Mouse (Mus musculus): ENCODE measurements at regions not wholly inside any gene's neighbourhood (a gene's known extent, or its start where the extent isn't known, plus 50 kb on each side); places are given as distances from the start of the nearest gene placed in this dataset.

DNA sequence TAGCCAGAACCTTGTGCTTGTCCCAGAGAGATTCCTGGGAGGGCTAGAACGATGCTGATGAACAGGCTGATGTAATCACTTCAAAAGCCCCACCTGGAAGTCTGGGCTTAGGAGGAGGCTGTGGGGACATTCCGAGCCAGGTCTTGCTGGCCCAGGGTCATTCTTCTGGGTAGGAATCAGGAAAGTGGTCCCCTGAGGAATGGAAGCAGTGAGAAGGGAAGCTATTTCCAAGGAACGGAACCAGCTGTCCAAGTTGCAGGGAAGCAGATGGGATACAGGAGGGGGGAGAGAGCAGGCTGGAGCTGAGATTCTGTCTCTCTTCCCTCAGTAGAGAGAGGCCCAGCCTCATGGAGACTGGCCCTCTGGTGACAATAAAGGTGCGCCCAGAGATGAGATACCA is 243.9 kb downstream of the Tcf7l2 start:
- Histone ChIP-seq H3K4me3 (ENCODE audit: low read depth, low read length) (no peak overlapping the region), H3K36me3 (ENCODE audit: insufficient read depth, low read length) (no peaks in the 10 kb centered on the region), H3K9ac (replicated peaks; ENCODE audit: low read depth) (no peak overlapping the region), H3K27me3 (replicated peaks; ENCODE audit: insufficient read depth, low read length) (no peaks in the 10 kb centered on the region), H3K27ac (ENCODE audit: low read length) (no peak overlapping the region), H3K4me2 (replicated peaks; ENCODE audit: low read depth, low read length) (no peak overlapping the region), H3K4me1 (ENCODE audit: insufficient read depth, low read depth, low read length) (no peaks in the 10 kb centered on the region), H3K9me3 (ENCODE audit: low read length) (no peaks in the 10 kb centered on the region)
- no peak for TF ChIP-seq EP300 (IDR thresholded peaks at IDR 0.05)
- TF ChIP-seq CTCF (IDR thresholded peaks at IDR 0.05) = no peak
- 72% methylated on average over 4 of the region's 4 CpGs for WGBS
- ATAC-seq (no peak), DNase-seq (ENCODE audit: low spot score) (no peak)

DNA sequence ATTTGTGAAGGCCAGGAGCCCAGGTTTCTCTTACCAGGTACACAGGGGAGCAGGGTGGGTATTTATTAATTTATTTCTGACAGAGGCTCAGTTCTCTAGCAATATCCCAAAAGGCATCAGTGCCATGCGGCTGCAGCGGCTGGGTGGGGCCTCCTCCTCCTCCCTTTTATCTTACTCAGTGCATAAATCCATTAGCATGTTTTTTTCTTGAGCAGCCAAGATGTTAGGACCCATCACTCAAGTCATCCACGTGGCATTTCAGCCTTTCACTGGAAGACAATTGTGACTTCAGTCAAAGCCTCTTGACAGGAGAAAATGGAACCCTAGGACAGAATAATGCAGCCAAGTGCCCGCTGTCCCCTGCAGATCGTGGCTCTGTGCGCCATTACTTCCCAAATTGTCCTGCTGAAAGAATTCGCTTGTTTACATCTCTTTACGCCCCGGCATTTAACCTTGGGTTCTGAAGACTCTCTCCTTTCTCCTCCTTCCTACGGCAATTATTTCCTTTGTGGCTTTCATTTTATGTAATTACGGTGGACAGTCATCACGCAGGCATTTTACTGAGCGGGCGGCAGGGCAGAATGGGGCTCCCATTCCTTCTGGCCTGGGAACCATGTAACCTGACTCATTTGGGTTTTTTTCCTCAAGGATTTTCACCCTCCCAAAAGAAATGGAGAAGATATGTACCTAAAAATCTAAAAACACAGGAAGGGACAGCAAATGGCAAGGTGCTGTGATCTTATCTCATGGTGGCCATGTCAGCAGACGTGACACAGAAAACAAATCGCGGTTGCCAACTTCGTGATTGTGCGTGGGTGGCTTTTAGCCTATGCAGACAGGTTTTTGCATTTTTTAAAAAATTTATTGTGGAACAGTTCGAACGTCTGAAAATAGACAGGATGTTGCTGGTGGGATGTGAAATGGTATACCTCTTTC is 250.4 kb downstream of the Tcf7l2 start:
- no peaks in the 10 kb centered on the region for H3K9me3 ChIP-seq (ENCODE audit: low read length)
- no peaks in the 10 kb centered on the region for H3K27me3 ChIP-seq (replicated peaks; ENCODE audit: insufficient read depth, low read length)
- ATAC-seq (no peak), DNase-seq (ENCODE audit: low spot score) (no peak)
- H3K9ac ChIP-seq (replicated peaks; ENCODE audit: low read depth) = no peak overlapping the region
- no peak for TF ChIP-seq EP300 (IDR thresholded peaks at IDR 0.05)
- no peak for TF ChIP-seq CTCF (IDR thresholded peaks at IDR 0.05)
- no peak overlapping the region for H3K27ac ChIP-seq (ENCODE audit: low read length)
- no peak overlapping the region for H3K4me2 ChIP-seq (replicated peaks; ENCODE audit: low read depth, low read length)
- WGBS = 78% methylated on average over 21 of the region's 21 CpGs
- H3K36me3 ChIP-seq (ENCODE audit: insufficient read depth, low read length) = no peaks in the 10 kb centered on the region
- no peaks in the 10 kb centered on the region for H3K4me1 ChIP-seq (ENCODE audit: insufficient read depth, low read depth, low read length)
- no peak overlapping the region for H3K4me3 ChIP-seq (ENCODE audit: low read depth, low read length)

DNA sequence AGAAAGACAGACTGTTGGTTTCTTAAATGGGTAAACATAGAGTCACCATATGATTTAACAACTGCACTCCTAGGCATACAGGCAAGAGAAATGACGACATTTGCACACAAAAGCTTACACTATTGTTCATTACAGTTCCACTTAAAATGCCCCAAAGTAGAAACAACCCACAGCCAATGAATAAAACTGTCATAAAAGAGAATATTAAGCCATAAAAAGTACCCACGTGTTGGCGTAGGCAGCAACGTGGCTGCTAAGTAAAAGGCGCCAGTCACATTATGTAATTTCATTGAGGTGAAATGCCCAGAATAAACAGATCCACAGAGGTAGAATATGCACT is 251.1 kb downstream of the Tcf7l2 start:
- TF ChIP-seq CTCF (IDR thresholded peaks at IDR 0.05) = no peak
- TF ChIP-seq EP300 (IDR thresholded peaks at IDR 0.05) = no peak
- H3K4me3 ChIP-seq (ENCODE audit: low read depth, low read length) = no peak overlapping the region
- no peak overlapping the region for H3K27ac ChIP-seq (ENCODE audit: low read length)
- 80% methylated on average over 5 of the region's 5 CpGs for WGBS
- H3K9ac ChIP-seq (replicated peaks; ENCODE audit: low read depth) = no peak overlapping the region
- no peaks in the 10 kb centered on the region for H3K4me1 ChIP-seq (ENCODE audit: insufficient read depth, low read depth, low read length)
- no peaks in the 10 kb centered on the region for H3K27me3 ChIP-seq (replicated peaks; ENCODE audit: insufficient read depth, low read length)
- no peak for DNase-seq (ENCODE audit: low spot score)
- H3K9me3 ChIP-seq (ENCODE audit: low read length) = no peaks in the 10 kb centered on the region
- H3K4me2 ChIP-seq (replicated peaks; ENCODE audit: low read depth, low read length) = no peak overlapping the region
- H3K36me3 ChIP-seq (ENCODE audit: insufficient read depth, low read length) = no peaks in the 10 kb centered on the region
- no peak for ATAC-seq

DNA sequence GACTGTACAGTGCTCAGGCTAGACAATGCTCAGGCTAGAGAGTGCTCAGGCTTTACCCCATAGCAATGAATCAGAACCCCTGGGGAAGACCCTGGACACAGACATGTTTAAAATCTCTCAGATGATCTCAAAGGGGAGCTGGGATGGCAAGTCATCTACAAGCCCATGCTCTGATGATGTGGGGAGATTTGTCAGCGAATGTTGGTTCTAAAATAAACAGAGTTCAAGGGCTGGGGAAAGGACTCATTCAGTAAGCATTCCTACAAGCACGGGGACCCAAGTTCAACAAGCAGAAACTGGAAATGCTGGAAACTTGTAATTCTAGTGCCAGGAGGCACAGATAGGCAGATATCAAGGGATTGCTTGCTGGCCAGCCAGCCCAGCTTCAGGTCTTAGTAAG is 254.1 kb downstream of the Tcf7l2 start:
- Histone ChIP-seq H3K27ac (ENCODE audit: low read length) (no peak overlapping the region), H3K4me1 (ENCODE audit: insufficient read depth, low read depth, low read length) (no peaks in the 10 kb centered on the region), H3K4me2 (replicated peaks; ENCODE audit: low read depth, low read length) (no peak overlapping the region), H3K9ac (replicated peaks; ENCODE audit: low read depth) (no peak overlapping the region), H3K4me3 (ENCODE audit: low read depth, low read length) (no peak overlapping the region), H3K27me3 (replicated peaks; ENCODE audit: insufficient read depth, low read length) (no peaks in the 10 kb centered on the region), H3K9me3 (ENCODE audit: low read length) (no peaks in the 10 kb centered on the region), H3K36me3 (ENCODE audit: insufficient read depth, low read length) (no peaks in the 10 kb centered on the region)
- TF ChIP-seq EP300 (IDR thresholded peaks at IDR 0.05) = no peak
- TF ChIP-seq CTCF (IDR thresholded peaks at IDR 0.05) = no peak
- whole genome bisulfite sequencing = 28% methylated on average over 2 of the region's 2 CpGs
- DNase-seq (ENCODE audit: low spot score) (peak; percentile 19), ATAC-seq (no peak)

DNA sequence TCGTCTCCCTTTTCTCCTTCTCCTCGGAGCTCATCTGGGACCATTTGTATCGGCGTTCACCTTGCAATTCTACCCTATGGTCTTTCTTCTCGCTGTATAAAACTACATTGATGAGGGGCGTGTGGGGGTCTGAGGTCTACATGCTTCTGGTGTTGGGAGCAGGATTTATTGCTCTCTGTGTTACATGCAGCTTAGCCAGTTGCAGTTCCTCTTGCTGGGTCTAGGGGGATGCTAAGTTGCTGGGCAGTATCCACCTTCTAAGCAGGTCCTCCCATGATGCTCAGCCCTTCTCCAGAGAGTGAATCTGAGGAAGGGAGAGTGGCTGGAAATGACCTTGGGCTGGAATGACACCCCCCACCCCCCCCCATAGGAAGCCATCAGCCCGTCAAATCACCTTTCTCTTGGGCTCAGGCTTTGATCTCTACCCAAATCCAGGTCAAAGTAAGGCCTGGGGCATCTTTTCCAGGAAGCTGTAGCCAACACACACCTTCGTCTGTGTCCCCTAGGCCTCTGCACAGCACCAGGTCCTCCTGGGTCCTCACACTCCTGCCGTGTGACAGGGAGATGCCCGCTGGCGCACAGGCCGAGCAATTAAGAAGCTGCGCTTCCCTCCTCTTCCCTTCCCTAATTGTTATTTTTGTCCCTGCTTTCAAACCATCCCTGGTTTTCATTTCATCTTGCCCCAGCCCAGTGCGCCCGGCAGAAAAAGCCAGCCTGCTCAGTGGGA is 257.0 kb downstream of the Tcf7l2 start:
- Histone ChIP-seq H3K4me1 (ENCODE audit: insufficient read depth, low read depth, low read length) (no peaks in the 10 kb centered on the region), H3K36me3 (ENCODE audit: insufficient read depth, low read length) (no peaks in the 10 kb centered on the region), H3K27me3 (replicated peaks; ENCODE audit: insufficient read depth, low read length) (no peaks in the 10 kb centered on the region), H3K4me2 (replicated peaks; ENCODE audit: low read depth, low read length) (no peak overlapping the region), H3K27ac (ENCODE audit: low read length) (no peak overlapping the region), H3K9me3 (ENCODE audit: low read length) (no peaks in the 10 kb centered on the region), H3K4me3 (ENCODE audit: low read depth, low read length) (no peak overlapping the region), H3K9ac (replicated peaks; ENCODE audit: low read depth) (no peak overlapping the region)
- DNase-seq (ENCODE audit: low spot score) (no peak), ATAC-seq (no peak)
- TF ChIP-seq EP300 (IDR thresholded peaks at IDR 0.05) (no peak), CTCF (IDR thresholded peaks at IDR 0.05) (no peak)
- WGBS = 90% methylated on average over 15 of the region's 15 CpGs

DNA sequence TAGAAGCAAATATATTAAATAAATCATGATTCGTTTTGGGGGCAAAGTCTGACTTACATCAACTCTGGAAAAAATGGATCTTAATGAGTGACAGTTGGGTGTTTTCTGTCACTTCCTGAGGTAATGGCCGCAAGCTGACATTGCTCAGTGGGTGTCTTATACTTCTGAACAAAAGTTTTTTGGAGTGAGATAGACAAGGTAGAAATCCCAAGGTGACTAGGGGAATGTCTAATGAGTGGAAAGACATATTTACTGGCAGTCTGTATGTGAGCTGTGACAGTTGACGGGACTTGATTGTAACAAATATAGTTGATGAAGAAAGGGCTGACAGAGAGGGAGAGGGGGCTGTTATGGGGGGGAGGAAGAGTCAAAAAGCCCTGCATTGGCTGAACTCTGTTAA is 257.8 kb downstream of the Tcf7l2 start:
- no peak for ATAC-seq
- Histone ChIP-seq H3K4me3 (ENCODE audit: low read depth, low read length) (no peak overlapping the region), H3K4me2 (replicated peaks; ENCODE audit: low read depth, low read length) (no peak overlapping the region), H3K27me3 (replicated peaks; ENCODE audit: insufficient read depth, low read length) (no peaks in the 10 kb centered on the region), H3K9ac (replicated peaks; ENCODE audit: low read depth) (no peak overlapping the region), H3K36me3 (ENCODE audit: insufficient read depth, low read length) (no peaks in the 10 kb centered on the region), H3K4me1 (ENCODE audit: insufficient read depth, low read depth, low read length) (no peaks in the 10 kb centered on the region), H3K9me3 (ENCODE audit: low read length) (no peaks in the 10 kb centered on the region), H3K27ac (ENCODE audit: low read length) (no peak overlapping the region)
- TF ChIP-seq CTCF (IDR thresholded peaks at IDR 0.05) (no peak), EP300 (IDR thresholded peaks at IDR 0.05) (no peak)
- DNase-seq (ENCODE audit: low spot score) = no peak
- 75% methylated on average over 3 of the region's 3 CpGs for WGBS
